Mouse (Mus musculus): ENCODE results near the gene Igfbp2. TPM values are rescaled to one million over a fixed set of nuclear protein-coding genes. Genes with fewer than 3 reads are reported as not detected.

Igfbp2 gene
- polyA plus RNA-seq, 1 experiment from 2014 or later, result 399 TPM

DNA sequence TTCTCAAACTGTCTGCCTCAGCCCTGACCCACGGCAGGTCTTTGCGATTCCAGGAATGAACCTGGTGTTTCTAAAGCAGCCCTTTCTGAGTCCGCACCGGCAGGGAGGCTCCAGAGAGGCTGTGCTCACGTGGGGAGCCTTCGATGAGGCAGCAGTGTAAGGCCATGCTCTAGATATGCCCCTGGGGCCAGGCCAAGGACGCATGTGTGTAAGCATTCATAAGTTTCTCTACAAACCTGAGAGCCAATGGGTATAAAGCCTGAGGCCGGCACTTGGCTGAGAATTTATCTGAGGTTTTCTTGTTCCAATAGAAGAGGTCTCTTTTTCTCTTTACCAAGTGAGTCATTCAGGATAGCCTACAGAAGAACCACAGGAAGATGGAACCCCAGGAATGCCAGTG is 15.1 kb downstream of the Igfbp2 start:
- H3K9ac ChIP-seq, result 0 out of 2 replicates have a peak overlapping the region, but pooled peaks have one; percentile 17
- H3K27ac ChIP-seq, result no peak overlapping the region
- H3K27me3 ChIP-seq, result no peaks in the 10 kb centered on the region
- H3K9me3 ChIP-seq, result no peaks in the 10 kb centered on the region
- H3K4me3 ChIP-seq, result no peak overlapping the region
- ATAC-seq (ENCODE audit: insufficient number of reproducible peaks, low FRiP score, low TSS enrichment, low read depth), result no peak
- no peak overlapping the region for H3K4me2 ChIP-seq
- WGBS, result 65% methylated on average over 8 of the region's 8 CpGs
- 0 out of 2 replicates have a peak, but pooled peaks cover 6% of the 10 kb centered on the region for H3K36me3 ChIP-seq
- H3K4me1 ChIP-seq, result no peaks in the 10 kb centered on the region

DNA sequence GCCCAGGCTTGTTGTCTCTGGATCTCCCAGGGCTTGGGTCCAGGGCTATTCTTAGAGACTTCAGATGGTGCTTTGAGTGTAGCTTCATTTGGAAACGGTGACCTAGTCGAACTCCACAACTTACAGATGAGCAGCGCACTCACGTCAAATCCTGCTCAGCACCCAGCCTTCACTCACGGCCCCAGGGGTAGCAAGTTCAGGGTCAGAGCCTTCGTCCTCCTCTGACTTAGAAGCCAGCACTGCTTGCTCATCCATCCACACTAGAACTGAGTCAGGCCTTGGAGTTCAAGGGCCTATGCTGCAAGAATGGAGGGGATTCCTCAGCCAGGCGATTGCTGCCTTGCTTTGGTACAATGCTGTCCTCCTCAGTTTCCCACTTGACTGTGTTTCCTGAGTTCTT is 15.5 kb downstream of the Igfbp2 start:
- WGBS, result 85% methylated on average over 7 of the region's 7 CpGs
- no peak overlapping the region for H3K4me3 ChIP-seq
- no peak overlapping the region for H3K9ac ChIP-seq
- H3K4me1 ChIP-seq, result no peaks in the 10 kb centered on the region
- no peak for ATAC-seq (ENCODE audit: insufficient number of reproducible peaks, low FRiP score, low TSS enrichment, low read depth)
- H3K36me3 ChIP-seq, result 0 out of 2 replicates have a peak, but pooled peaks cover 6% of the 10 kb centered on the region
- no peak overlapping the region for H3K4me2 ChIP-seq
- no peaks in the 10 kb centered on the region for H3K27me3 ChIP-seq
- no peaks in the 10 kb centered on the region for H3K9me3 ChIP-seq
- no peak overlapping the region for H3K27ac ChIP-seq

DNA sequence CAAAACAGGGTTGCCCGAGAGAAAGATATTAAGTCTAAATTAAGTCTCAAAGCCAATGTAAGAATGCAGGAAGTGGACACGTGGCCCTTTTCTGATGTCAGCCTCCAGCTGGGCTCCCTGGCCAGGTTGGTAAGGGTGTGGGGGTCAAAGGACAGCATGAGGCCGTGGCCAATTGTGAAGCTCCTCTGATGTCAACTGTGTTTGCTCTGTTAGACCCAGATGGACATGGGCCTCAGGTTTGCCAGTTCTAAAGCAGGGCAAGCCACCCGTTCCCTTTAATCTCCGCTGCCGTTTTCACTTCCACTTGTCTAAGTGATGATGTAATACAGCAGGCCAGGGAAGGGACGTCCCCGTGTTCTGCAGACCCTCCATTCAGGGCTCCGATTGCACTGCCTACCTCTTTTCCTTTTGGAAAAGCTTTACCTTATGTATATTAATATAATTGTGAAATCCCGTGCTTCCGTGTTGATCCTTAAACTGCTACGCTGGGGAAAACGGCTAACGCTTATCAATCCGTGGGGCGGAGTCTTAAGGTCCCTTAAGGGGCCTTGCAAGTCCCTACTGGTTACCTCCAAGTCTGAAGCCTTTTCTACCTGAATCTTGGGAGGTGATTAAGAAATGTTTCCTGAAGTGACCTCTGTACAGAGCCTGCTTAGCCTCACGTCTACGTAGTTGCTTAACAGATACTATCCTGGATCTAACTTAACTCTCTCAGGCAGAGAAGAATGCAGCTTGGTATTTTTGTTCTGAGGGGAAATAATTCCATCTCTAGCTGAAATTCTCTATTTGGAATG is 18.6 kb downstream of the Igfbp2 start:
- Histone ChIP-seq H3K27ac (no peak overlapping the region), H3K4me3 (no peak overlapping the region), H3K36me3 (0 out of 2 replicates have a peak, but pooled peaks cover under 1% of the 10 kb centered on the region), H3K4me2 (no peak overlapping the region), H3K9me3 (no peaks in the 10 kb centered on the region), H3K9ac (no peak overlapping the region), H3K4me1 (no peaks in the 10 kb centered on the region), H3K27me3 (no peaks in the 10 kb centered on the region)
- 77% methylated on average over 18 of the region's 18 CpGs for WGBS
- ATAC-seq (ENCODE audit: insufficient number of reproducible peaks, low FRiP score, low TSS enrichment, low read depth), result no peak

DNA sequence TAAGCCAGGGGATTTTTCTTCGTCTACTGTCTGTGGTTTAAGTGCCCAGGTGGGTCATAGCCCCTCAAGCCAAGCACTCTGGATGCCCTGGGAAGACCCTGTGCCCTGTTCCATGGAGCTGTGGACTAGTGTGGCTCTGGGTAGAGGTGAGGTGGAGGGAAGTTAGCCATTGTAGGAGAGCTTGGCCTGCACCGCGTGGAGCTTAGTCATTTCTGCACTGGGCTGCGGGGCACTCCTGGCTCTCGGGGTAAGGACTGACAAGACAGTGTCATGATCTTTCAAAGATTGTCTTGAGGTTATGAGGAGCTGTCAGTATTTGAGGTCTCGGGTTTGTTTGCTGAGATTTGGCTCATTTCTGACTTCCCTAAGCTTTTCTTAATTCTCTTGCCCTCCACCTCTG is 20.4 kb downstream of the Igfbp2 start:
- 92% methylated on average over 6 of the region's 6 CpGs for WGBS
- Histone ChIP-seq H3K4me3 (no peak overlapping the region), H3K9me3 (no peaks in the 10 kb centered on the region), H3K27me3 (no peaks in the 10 kb centered on the region), H3K4me1 (no peaks in the 10 kb centered on the region), H3K4me2 (no peak overlapping the region), H3K36me3 (peaks cover 8% of the 10 kb centered on the region; the same call in 1 of the 2 replicates), H3K27ac (no peak overlapping the region), H3K9ac (no peak overlapping the region)
- ATAC-seq (ENCODE audit: insufficient number of reproducible peaks, low FRiP score, low TSS enrichment, low read depth), result no peak

DNA sequence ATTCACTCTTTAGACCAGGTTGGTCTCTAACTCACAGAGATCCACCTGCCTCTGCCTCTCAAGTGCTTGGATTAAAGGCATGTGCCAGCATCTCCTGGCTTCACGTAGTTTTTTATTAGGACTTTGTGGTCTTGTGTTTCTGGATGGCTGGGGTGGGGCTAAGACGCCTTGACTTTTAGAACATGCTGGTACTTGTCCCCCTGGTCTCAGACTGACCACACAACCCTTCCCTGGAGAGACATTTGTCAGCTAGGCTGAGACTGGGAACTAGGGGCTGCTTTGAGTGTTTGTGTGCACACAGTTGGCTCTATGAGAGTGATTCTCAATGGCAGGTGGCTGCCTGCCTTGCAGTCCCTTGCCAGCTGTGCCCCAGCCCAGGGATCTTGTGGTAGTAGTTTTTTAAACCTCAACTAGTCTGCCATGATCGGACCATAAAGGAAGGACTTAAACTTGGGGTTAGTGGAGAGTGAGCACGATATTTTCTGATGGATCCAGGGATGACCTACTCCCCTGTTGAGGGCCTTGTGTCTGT is 23.6 kb downstream of the Igfbp2 start:
- 79% methylated on average over 4 of the region's 4 CpGs for WGBS
- Histone ChIP-seq H3K36me3 (peaks cover 19% of the 10 kb centered on the region), H3K4me1 (no peaks in the 10 kb centered on the region), H3K27ac (no peak overlapping the region), H3K9ac (no peak overlapping the region), H3K4me2 (no peak overlapping the region), H3K27me3 (no peaks in the 10 kb centered on the region), H3K9me3 (no peaks in the 10 kb centered on the region), H3K4me3 (no peak overlapping the region)
- ATAC-seq (ENCODE audit: insufficient number of reproducible peaks, low FRiP score, low TSS enrichment, low read depth), result no peak

DNA sequence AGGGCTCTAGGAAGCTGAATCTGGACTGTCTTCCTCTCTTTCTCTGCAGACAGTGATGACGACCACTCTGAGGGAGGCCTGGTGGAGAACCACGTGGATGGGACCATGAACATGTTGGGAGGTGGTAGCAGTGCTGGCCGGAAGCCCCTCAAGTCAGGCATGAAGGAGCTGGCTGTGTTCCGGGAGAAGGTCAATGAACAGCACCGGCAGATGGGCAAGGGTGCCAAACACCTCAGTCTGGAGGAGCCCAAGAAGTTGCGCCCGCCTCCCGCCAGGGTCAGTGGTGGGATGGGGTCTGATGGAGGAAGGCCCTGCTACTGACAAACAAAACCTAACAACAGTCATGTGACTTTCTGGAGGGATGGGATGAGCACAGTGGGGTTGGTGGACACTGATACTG is 24.7 kb downstream of the Igfbp2 start:
- H3K27ac ChIP-seq, result no peak overlapping the region
- H3K36me3 ChIP-seq, result peaks cover 19% of the 10 kb centered on the region
- 86% methylated on average over 8 of the region's 8 CpGs for WGBS

DNA sequence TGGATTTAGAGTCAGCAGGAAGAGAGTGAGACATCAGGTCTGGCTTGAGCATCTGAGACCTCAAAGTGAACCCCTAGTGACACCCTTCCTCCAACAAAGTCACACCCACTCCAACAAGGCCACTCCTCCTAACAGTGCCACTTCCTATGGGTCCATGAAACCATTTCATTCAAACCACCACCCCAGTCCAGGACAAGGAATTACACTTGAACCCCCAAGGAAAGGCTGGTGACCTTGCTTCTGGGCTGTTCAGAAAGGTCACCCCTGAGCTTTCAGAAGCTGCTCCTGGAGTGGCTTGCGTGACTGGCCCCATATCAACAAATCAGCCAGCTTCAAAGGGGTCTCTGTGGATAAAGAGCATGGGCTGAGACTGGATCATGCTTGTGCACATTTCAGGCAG is 29.5 kb downstream of the Igfbp2 start:
- 87% methylated on average over 1 of the region's 1 CpGs for WGBS
- H3K36me3 ChIP-seq, result peaks cover 25% of the 10 kb centered on the region

More for the DNA sequence above, 24.7 kb downstream of the Igfbp2 start:
- ATAC-seq (ENCODE audit: insufficient number of reproducible peaks, low FRiP score, low TSS enrichment, low read depth), result no peak
- no peak overlapping the region for H3K9ac ChIP-seq
- no peak overlapping the region for H3K4me2 ChIP-seq
- peaks cover 4% of the 10 kb centered on the region for H3K4me1 ChIP-seq
- H3K27me3 ChIP-seq, result no peaks in the 10 kb centered on the region
- H3K9me3 ChIP-seq, result no peaks in the 10 kb centered on the region
- H3K4me3 ChIP-seq, result no peak overlapping the region

DNA sequence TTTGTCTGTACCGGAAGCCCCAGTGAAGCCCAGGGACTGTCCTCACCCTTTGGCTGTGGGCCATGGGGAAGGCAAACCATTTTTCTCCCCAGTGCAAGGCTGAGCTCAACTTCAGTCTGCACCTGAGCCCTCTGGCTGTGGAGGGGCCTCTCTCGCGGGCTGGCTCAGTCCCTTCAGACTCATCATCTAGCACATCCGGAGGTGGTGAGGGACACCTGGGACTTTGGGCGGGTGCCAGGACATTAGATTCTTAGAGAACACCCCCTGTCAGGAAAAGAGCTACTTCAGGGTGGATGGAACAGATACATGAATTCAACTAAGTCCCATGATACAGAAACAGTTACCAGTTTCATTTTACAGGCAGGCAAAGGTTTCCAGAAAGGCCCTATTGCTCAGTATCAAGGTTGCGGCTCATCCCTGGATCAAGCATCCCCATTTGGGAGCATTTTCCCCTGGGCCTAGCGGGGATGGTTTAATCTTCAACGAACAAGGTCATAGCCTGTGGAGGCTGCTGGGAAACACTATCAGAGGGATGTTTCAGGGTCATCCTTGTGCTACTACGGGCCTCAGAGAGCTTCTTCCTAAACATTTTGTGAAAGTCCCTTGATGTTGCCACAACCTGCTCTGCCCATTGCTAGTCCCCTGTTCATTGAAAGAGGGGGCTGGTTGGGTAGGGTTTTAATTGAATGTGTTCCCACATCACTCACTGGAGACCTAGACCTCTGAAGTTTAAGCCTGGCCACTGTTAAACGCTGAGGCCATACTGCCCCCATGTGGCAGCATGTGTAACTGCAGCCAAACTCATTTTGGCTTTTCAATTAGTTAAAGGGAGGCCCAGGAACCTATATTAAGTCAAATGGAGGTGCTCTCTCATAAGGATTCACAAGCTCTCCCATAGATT is 30.3 kb downstream of the Igfbp2 start:
- 48% methylated on average over 10 of the region's 10 CpGs for WGBS
- H3K4me2 ChIP-seq, result no peak overlapping the region
- no peak overlapping the region for H3K9ac ChIP-seq
- H3K4me1 ChIP-seq, result peaks cover 10% of the 10 kb centered on the region
- H3K9me3 ChIP-seq, result no peaks in the 10 kb centered on the region
- no peaks in the 10 kb centered on the region for H3K27me3 ChIP-seq
- no peak overlapping the region for H3K4me3 ChIP-seq
- H3K36me3 ChIP-seq, result peaks cover 27% of the 10 kb centered on the region
- ATAC-seq (ENCODE audit: insufficient number of reproducible peaks, low FRiP score, low TSS enrichment, low read depth), result no peak
- no peak overlapping the region; the same call in 1 of the 2 replicates for H3K27ac ChIP-seq

More for the DNA sequence above, 29.5 kb downstream of the Igfbp2 start:
- no peak overlapping the region for H3K4me2 ChIP-seq
- H3K27ac ChIP-seq, result no peak overlapping the region; the same call in 1 of the 2 replicates
- ATAC-seq (ENCODE audit: insufficient number of reproducible peaks, low FRiP score, low TSS enrichment, low read depth), result no peak
- peaks cover 10% of the 10 kb centered on the region for H3K4me1 ChIP-seq
- no peaks in the 10 kb centered on the region for H3K27me3 ChIP-seq
- H3K9me3 ChIP-seq, result no peaks in the 10 kb centered on the region
- H3K4me3 ChIP-seq, result no peak overlapping the region
- H3K9ac ChIP-seq, result no peak overlapping the region

DNA sequence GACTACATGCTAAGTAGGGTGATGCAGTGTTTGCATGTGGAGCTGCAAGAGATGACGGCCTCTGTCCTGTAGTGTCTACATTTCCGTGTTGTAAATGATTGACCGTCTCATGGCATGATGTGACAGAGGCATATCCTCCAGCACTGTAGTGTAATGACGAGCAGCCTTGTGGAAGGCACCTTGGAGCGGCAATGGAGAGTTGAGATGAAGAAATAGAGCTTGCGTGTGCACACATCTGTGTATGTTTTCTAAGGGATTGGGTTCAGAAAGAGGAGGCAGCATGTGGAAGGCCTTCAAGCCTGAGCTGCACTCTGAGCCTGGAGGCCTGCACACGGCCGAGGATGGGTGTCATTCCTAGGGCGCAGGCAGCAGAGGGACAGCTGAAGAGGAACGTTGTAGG is 31.4 kb downstream of the Igfbp2 start:
- no peaks in the 10 kb centered on the region for H3K27me3 ChIP-seq
- 84% methylated on average over 10 of the region's 10 CpGs for WGBS
- no peak overlapping the region for H3K27ac ChIP-seq
- ATAC-seq (ENCODE audit: insufficient number of reproducible peaks, low FRiP score, low TSS enrichment, low read depth), result no peak
- peaks cover 34% of the 10 kb centered on the region for H3K36me3 ChIP-seq
- H3K4me1 ChIP-seq, result peaks cover 10% of the 10 kb centered on the region
- no peak overlapping the region for H3K4me2 ChIP-seq
- H3K4me3 ChIP-seq, result no peak overlapping the region
- no peak overlapping the region for H3K9ac ChIP-seq
- H3K9me3 ChIP-seq, result no peaks in the 10 kb centered on the region

DNA sequence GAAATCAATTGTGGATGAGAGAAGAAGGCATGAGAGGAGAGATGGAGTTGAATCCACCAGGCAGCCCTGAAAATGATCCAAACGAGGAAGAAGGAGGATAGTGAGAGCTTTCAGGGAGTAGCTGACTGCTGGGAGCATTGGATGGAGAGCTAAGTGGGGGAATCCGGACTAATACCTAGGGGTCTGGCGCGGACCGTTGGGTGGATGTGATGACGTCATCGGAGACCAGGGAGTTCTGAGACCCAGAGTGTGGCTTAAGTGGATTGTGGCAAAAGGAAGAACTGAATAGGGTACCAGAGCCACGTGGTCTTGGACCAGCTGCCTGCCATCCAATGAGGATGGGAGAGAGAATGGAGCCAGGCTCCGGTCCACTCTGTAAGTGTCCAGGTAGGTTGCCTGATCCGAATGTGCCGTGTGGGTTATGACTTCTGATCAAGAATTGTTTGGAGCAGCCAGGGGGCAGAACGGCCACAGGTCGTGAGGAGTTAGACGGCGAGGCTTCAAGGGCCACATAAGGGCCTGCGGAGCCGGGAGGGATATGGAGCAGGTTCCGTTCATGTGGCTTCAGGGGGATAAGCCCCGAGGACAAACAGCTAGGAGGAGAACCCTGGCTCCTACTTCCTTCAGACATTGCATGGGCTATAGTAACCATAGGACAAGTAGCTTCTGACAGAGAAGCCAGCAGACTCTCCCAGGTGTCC is 32.1 kb downstream of the Igfbp2 start:
- H3K27ac ChIP-seq, result no peak overlapping the region; the same call in 1 of the 2 replicates
- H3K36me3 ChIP-seq, result peaks cover 38% of the 10 kb centered on the region
- 76% methylated on average over 19 of the region's 19 CpGs for WGBS
- H3K9ac ChIP-seq, result no peak overlapping the region
- H3K27me3 ChIP-seq, result no peaks in the 10 kb centered on the region
- peaks cover 10% of the 10 kb centered on the region for H3K4me1 ChIP-seq
- no peak overlapping the region for H3K4me2 ChIP-seq
- H3K4me3 ChIP-seq, result no peak overlapping the region
- ATAC-seq (ENCODE audit: insufficient number of reproducible peaks, low FRiP score, low TSS enrichment, low read depth), result 0 out of 2 replicates have a peak, but pooled peaks have one; percentile 2
- no peaks in the 10 kb centered on the region for H3K9me3 ChIP-seq

DNA sequence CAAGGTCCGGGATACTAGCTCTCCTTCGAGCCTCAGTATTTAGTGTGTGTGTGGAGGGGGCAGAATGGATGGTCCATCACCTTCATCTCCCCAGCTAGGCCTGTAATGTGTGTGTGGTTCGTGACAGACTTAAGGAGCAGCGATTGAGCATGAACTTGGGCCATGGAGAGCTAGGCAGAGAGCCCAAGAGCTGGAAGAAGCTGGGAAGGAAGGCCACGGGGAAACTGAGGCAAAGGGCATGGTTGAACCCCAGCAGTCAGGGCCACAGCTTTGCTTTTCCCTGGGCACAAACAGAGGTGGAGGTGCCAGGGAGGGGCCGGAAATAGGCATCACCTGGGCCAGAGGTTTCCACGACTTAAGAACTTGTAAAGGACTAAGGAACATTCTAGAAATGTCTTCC is 32.8 kb downstream of the Igfbp2 start:
- Histone ChIP-seq H3K27ac (no peak overlapping the region), H3K4me2 (no peak overlapping the region), H3K4me3 (no peak overlapping the region), H3K9me3 (no peaks in the 10 kb centered on the region), H3K27me3 (no peaks in the 10 kb centered on the region), H3K4me1 (peaks cover 10% of the 10 kb centered on the region), H3K36me3 (peaks cover 40% of the 10 kb centered on the region), H3K9ac (no peak overlapping the region)
- WGBS, result 75% methylated on average over 7 of the region's 7 CpGs
- ATAC-seq (ENCODE audit: insufficient number of reproducible peaks, low FRiP score, low TSS enrichment, low read depth), result no peak
